Mouse (Mus musculus): ENCODE measurements around the gene Pgap3. TPM values are rescaled to one million over a fixed set of nuclear protein-coding genes. Genes with fewer than 3 reads are reported as not detected.

Pgap3 gene
- polyA plus RNA-seq, 1 experiment, result 4.6 TPM

GRCm38 (mm10) chr11:98353651-98354211 lies 46.6 kb downstream of the Pgap3 start:
- TF ChIP-seq CTCF (IDR thresholded peaks at IDR 0.05; ENCODE audit: low read depth, low read length) (no peak), POLR2A (IDR thresholded peaks at IDR 0.05; ENCODE audit: borderline replicate concordance, low read depth, low read length) (no peak)
- Histone ChIP-seq H3K4me3 (ENCODE audit: insufficient read depth, low read length) (no peak overlapping the region), H3K27ac (ENCODE audit: insufficient read depth, low read depth, low read length) (no peak overlapping the region), H3K4me1 (ENCODE audit: control insufficient read depth, insufficient read depth, low read length) (peaks cover 11% of the 10 kb centered on the region)

GRCm38 (mm10) chr11:98352272-98352990 lies 47.9 kb downstream of the Pgap3 start:
- H3K4me3 ChIP-seq (ENCODE audit: insufficient read depth, low read length), result no peak overlapping the region
- TF ChIP-seq POLR2A (IDR thresholded peaks at IDR 0.05; ENCODE audit: borderline replicate concordance, low read depth, low read length), result no peak
- TF ChIP-seq CTCF (IDR thresholded peaks at IDR 0.05; ENCODE audit: low read depth, low read length), result no peak
- peaks cover 11% of the 10 kb centered on the region for H3K4me1 ChIP-seq (ENCODE audit: control insufficient read depth, insufficient read depth, low read length)
- no peak overlapping the region for H3K27ac ChIP-seq (ENCODE audit: insufficient read depth, low read depth, low read length)

GRCm38 (mm10) chr11:98349308-98349707 lies 51.0 kb downstream of the Pgap3 start:
- no peaks in the 10 kb centered on the region for H3K4me1 ChIP-seq (ENCODE audit: control insufficient read depth, insufficient read depth, low read length)
- no peak overlapping the region for H3K4me3 ChIP-seq (ENCODE audit: insufficient read depth, low read length)
- H3K27ac ChIP-seq (ENCODE audit: insufficient read depth, low read depth, low read length), result no peak overlapping the region
- TF ChIP-seq POLR2A (IDR thresholded peaks at IDR 0.05; ENCODE audit: borderline replicate concordance, low read depth, low read length) (no peak), CTCF (IDR thresholded peaks at IDR 0.05; ENCODE audit: low read depth, low read length) (no peak)

GRCm38 (mm10) chr11:98348083-98348961 lies 52.0 kb downstream of the Pgap3 start, which contains the start of gene Ppp1r1b:
Gene Ppp1r1b, plus strand, starts transcription at chr11:98348404.
- no peak within 1 kb of the TSS for H3K27ac ChIP-seq (ENCODE audit: insufficient read depth, low read depth, low read length)
- H3K4me3 ChIP-seq (ENCODE audit: insufficient read depth, low read length), result peak within 1 kb of the TSS; percentile 9

GRCm38 (mm10) chr11:98347385-98348082 lies 52.8 kb downstream of the Pgap3 start:
- Histone ChIP-seq H3K4me1 (ENCODE audit: control insufficient read depth, insufficient read depth, low read length) (no peaks in the 10 kb centered on the region), H3K4me3 (ENCODE audit: insufficient read depth, low read length) (no peak overlapping the region), H3K27ac (ENCODE audit: insufficient read depth, low read depth, low read length) (no peak overlapping the region)
- TF ChIP-seq CTCF (IDR thresholded peaks at IDR 0.05; ENCODE audit: low read depth, low read length) (no peak), POLR2A (IDR thresholded peaks at IDR 0.05; ENCODE audit: borderline replicate concordance, low read depth, low read length) (no peak)

More at GRCm38 (mm10) chr11:98348083-98348961, 52.0 kb downstream of the Pgap3 start, which contains the start of gene Ppp1r1b:
- H3K4me1 ChIP-seq (ENCODE audit: control insufficient read depth, insufficient read depth, low read length), result no peaks in the 10 kb centered on the region
- TF ChIP-seq CTCF (IDR thresholded peaks at IDR 0.05; ENCODE audit: low read depth, low read length), result no peak

- H3K4me1 ChIP-seq (ENCODE audit: control insufficient read depth, insufficient read depth, low read length), result no peaks in the 10 kb centered on the region
- no peak overlapping the region for H3K27ac ChIP-seq (ENCODE audit: insufficient read depth, low read depth, low read length)
- TF ChIP-seq CTCF (IDR thresholded peaks at IDR 0.05; ENCODE audit: low read depth, low read length) (no peak), POLR2A (IDR thresholded peaks at IDR 0.05; ENCODE audit: borderline replicate concordance, low read depth, low read length) (no peak)
- H3K4me3 ChIP-seq (ENCODE audit: insufficient read depth, low read length), result no peak overlapping the region
Measured at GRCm38 (mm10) chr11:98346168-98346567, 54.1 kb downstream of the Pgap3 start.

GRCm38 (mm10) chr11:98345253-98345652 lies 55.0 kb downstream of the Pgap3 start:
- Histone ChIP-seq H3K27ac (ENCODE audit: insufficient read depth, low read depth, low read length) (no peak overlapping the region), H3K4me3 (ENCODE audit: insufficient read depth, low read length) (no peak overlapping the region), H3K4me1 (ENCODE audit: control insufficient read depth, insufficient read depth, low read length) (no peaks in the 10 kb centered on the region)
- TF ChIP-seq CTCF (IDR thresholded peaks at IDR 0.05; ENCODE audit: low read depth, low read length), result peak; percentile 69
- TF ChIP-seq POLR2A (IDR thresholded peaks at IDR 0.05; ENCODE audit: borderline replicate concordance, low read depth, low read length), result no peak

- TF ChIP-seq POLR2A (IDR thresholded peaks at IDR 0.05; ENCODE audit: borderline replicate concordance, low read depth, low read length) (no peak), CTCF (IDR thresholded peaks at IDR 0.05; ENCODE audit: low read depth, low read length) (peak; percentile 99)
- H3K4me1 ChIP-seq (ENCODE audit: control insufficient read depth, insufficient read depth, low read length), result no peaks in the 10 kb centered on the region
- no peak overlapping the region for H3K4me3 ChIP-seq (ENCODE audit: insufficient read depth, low read length)
- H3K27ac ChIP-seq (ENCODE audit: insufficient read depth, low read depth, low read length), result no peak overlapping the region
Measured at GRCm38 (mm10) chr11:98342000-98342945, 58.0 kb downstream of the Pgap3 start.

Data from bone marrow macrophage, adult 2 months (primary cell).